Mouse (Mus musculus): ENCODE data around the gene Cit. TPM values are rescaled to one million over a fixed set of nuclear protein-coding genes. Genes with fewer than 3 reads are reported as not detected.

The Cit gene
- polyA plus RNA-seq, 1 experiment from 2014 or later = 15.9 TPM

- Histone ChIP-seq H3K36me3 (ENCODE audit: control insufficient read depth, insufficient read depth, low read length) (peaks cover 59% of the 10 kb centered on the region), H3K27me3 (ENCODE audit: control insufficient read depth, insufficient read depth, low read length) (no peaks in the 10 kb centered on the region), H3K4me2 (ENCODE audit: low read length) (no peak overlapping the region), H3K4me1 (ENCODE audit: control insufficient read depth in 2 of 2, insufficient read depth in 2 of 2, low read length in 2 of 2) (peaks cover 2 to 9% of the 10 kb centered on the region in 2 experiments; a peak in 1 of 4 replicates), H3K9me3 (ENCODE audit: control insufficient read depth, low read length) (no peaks in the 10 kb centered on the region), H3K4me3 (ENCODE audit: control insufficient read depth in 1 of 2, insufficient read depth in 1 of 2, low read depth in 1 of 2, low read length in 2 of 2) (no peak overlapping the region), H3K9ac (ENCODE audit: low read length) (no peak overlapping the region), H3K27ac (replicated peaks in 1 of 2; ENCODE audit: control insufficient read depth in 1 of 2, insufficient read depth in 1 of 2, low read depth in 2 of 2, low read length in 2 of 2) (no peak overlapping the region)
- no peak for ATAC-seq (ENCODE audit: insufficient number of reproducible peaks, insufficient read depth, low FRiP score, low read depth)
- 59% methylated on average over 16 of the region's 16 CpGs for WGBS
Measured at GRCm38 (mm10) chr5:115979134-115979696, 134.1 kb downstream of the Cit start.

GRCm38 (mm10) chr5:115980537-115980936 lies 135.5 kb downstream of the Cit start:
- no peaks in the 10 kb centered on the region for H3K27me3 ChIP-seq (ENCODE audit: control insufficient read depth, insufficient read depth, low read length)
- H3K27ac ChIP-seq (replicated peaks in 1 of 2; ENCODE audit: control insufficient read depth in 1 of 2, insufficient read depth in 1 of 2, low read depth in 2 of 2, low read length in 2 of 2) = no peak overlapping the region
- no peak overlapping the region for H3K9ac ChIP-seq (ENCODE audit: low read length)
- H3K4me2 ChIP-seq (ENCODE audit: low read length) = no peak overlapping the region
- WGBS = 81% methylated on average over 9 of the region's 9 CpGs
- H3K4me3 ChIP-seq (ENCODE audit: control insufficient read depth in 1 of 2, insufficient read depth in 1 of 2, low read depth in 1 of 2, low read length in 2 of 2) = no peak overlapping the region
- peaks cover 2 to 9% of the 10 kb centered on the region in 2 experiments; a peak in 1 of 4 replicates for H3K4me1 ChIP-seq (ENCODE audit: control insufficient read depth in 2 of 2, insufficient read depth in 2 of 2, low read length in 2 of 2)
- H3K36me3 ChIP-seq (ENCODE audit: control insufficient read depth, insufficient read depth, low read length) = peaks cover 52% of the 10 kb centered on the region
- no peaks in the 10 kb centered on the region for H3K9me3 ChIP-seq (ENCODE audit: control insufficient read depth, low read length)
- no peak for ATAC-seq (ENCODE audit: insufficient number of reproducible peaks, insufficient read depth, low FRiP score, low read depth)

- 67% methylated on average over 7 of the region's 7 CpGs for WGBS
- H3K27me3 ChIP-seq (ENCODE audit: control insufficient read depth, insufficient read depth, low read length) = no peaks in the 10 kb centered on the region
- peaks cover 56% of the 10 kb centered on the region for H3K36me3 ChIP-seq (ENCODE audit: control insufficient read depth, insufficient read depth, low read length)
- H3K27ac ChIP-seq (replicated peaks in 1 of 2; ENCODE audit: control insufficient read depth in 1 of 2, insufficient read depth in 1 of 2, low read depth in 2 of 2, low read length in 2 of 2) = no peak overlapping the region
- H3K4me2 ChIP-seq (ENCODE audit: low read length) = no peak overlapping the region
- no peak overlapping the region for H3K9ac ChIP-seq (ENCODE audit: low read length)
- no peaks in the 10 kb centered on the region for H3K9me3 ChIP-seq (ENCODE audit: control insufficient read depth, low read length)
- ATAC-seq (ENCODE audit: insufficient number of reproducible peaks, insufficient read depth, low FRiP score, low read depth) = no peak
- H3K4me3 ChIP-seq (ENCODE audit: control insufficient read depth in 1 of 2, insufficient read depth in 1 of 2, low read depth in 1 of 2, low read length in 2 of 2) = no peak overlapping the region
- peaks cover 0 to 5% of the 10 kb centered on the region in 2 experiments; a peak in 1 of 4 replicates for H3K4me1 ChIP-seq (ENCODE audit: control insufficient read depth in 2 of 2, insufficient read depth in 2 of 2, low read length in 2 of 2)
Measured at GRCm38 (mm10) chr5:115982671-115983373, 137.7 kb downstream of the Cit start.

- Histone ChIP-seq H3K4me3 (ENCODE audit: control insufficient read depth in 1 of 2, insufficient read depth in 1 of 2, low read depth in 1 of 2, low read length in 2 of 2) (no peak overlapping the region), H3K9ac (ENCODE audit: low read length) (no peak overlapping the region), H3K4me2 (ENCODE audit: low read length) (no peak overlapping the region), H3K36me3 (ENCODE audit: control insufficient read depth, insufficient read depth, low read length) (peaks cover 67% of the 10 kb centered on the region), H3K27ac (replicated peaks in 1 of 2; ENCODE audit: control insufficient read depth in 1 of 2, insufficient read depth in 1 of 2, low read depth in 2 of 2, low read length in 2 of 2) (no peak overlapping the region), H3K4me1 (ENCODE audit: control insufficient read depth in 2 of 2, insufficient read depth in 2 of 2, low read length in 2 of 2) (no peaks in the 10 kb centered on the region; a peak in 1 of 4 replicates), H3K27me3 (ENCODE audit: control insufficient read depth, insufficient read depth, low read length) (no peaks in the 10 kb centered on the region), H3K9me3 (ENCODE audit: control insufficient read depth, low read length) (no peaks in the 10 kb centered on the region)
- ATAC-seq (ENCODE audit: insufficient number of reproducible peaks, insufficient read depth, low FRiP score, low read depth) = no peak
- 94% methylated on average over 6 of the region's 6 CpGs for WGBS
Measured at GRCm38 (mm10) chr5:115984392-115984791, 139.3 kb downstream of the Cit start.

GRCm38 (mm10) chr5:115985101-115985500 lies 140.0 kb downstream of the Cit start:
- H3K36me3 ChIP-seq (ENCODE audit: control insufficient read depth, insufficient read depth, low read length) = peaks cover 69% of the 10 kb centered on the region
- no peaks in the 10 kb centered on the region; a peak in 1 of 4 replicates for H3K4me1 ChIP-seq (ENCODE audit: control insufficient read depth in 2 of 2, insufficient read depth in 2 of 2, low read length in 2 of 2)
- no peak for ATAC-seq (ENCODE audit: insufficient number of reproducible peaks, insufficient read depth, low FRiP score, low read depth)
- H3K9ac ChIP-seq (ENCODE audit: low read length) = no peak overlapping the region
- H3K9me3 ChIP-seq (ENCODE audit: control insufficient read depth, low read length) = no peaks in the 10 kb centered on the region
- H3K4me3 ChIP-seq (ENCODE audit: control insufficient read depth in 1 of 2, insufficient read depth in 1 of 2, low read depth in 1 of 2, low read length in 2 of 2) = no peak overlapping the region
- no peaks in the 10 kb centered on the region for H3K27me3 ChIP-seq (ENCODE audit: control insufficient read depth, insufficient read depth, low read length)
- no peak overlapping the region for H3K4me2 ChIP-seq (ENCODE audit: low read length)
- WGBS = 96% methylated on average over 11 of the region's 11 CpGs
- no peak overlapping the region for H3K27ac ChIP-seq (replicated peaks in 1 of 2; ENCODE audit: control insufficient read depth in 1 of 2, insufficient read depth in 1 of 2, low read depth in 2 of 2, low read length in 2 of 2)

GRCm38 (mm10) chr5:115987284-115987683 lies 142.2 kb downstream of the Cit start:
- Histone ChIP-seq H3K4me1 (ENCODE audit: control insufficient read depth in 2 of 2, insufficient read depth in 2 of 2, low read length in 2 of 2) (no peaks in the 10 kb centered on the region; a peak in 1 of 4 replicates), H3K27me3 (ENCODE audit: control insufficient read depth, insufficient read depth, low read length) (no peaks in the 10 kb centered on the region), H3K9me3 (ENCODE audit: control insufficient read depth, low read length) (peaks cover 13% of the 10 kb centered on the region), H3K9ac (ENCODE audit: low read length) (no peak overlapping the region), H3K27ac (replicated peaks in 1 of 2; ENCODE audit: control insufficient read depth in 1 of 2, insufficient read depth in 1 of 2, low read depth in 2 of 2, low read length in 2 of 2) (no peak overlapping the region), H3K4me3 (ENCODE audit: control insufficient read depth in 1 of 2, insufficient read depth in 1 of 2, low read depth in 1 of 2, low read length in 2 of 2) (no peak overlapping the region), H3K4me2 (ENCODE audit: low read length) (no peak overlapping the region), H3K36me3 (ENCODE audit: control insufficient read depth, insufficient read depth, low read length) (peaks cover 67% of the 10 kb centered on the region)
- WGBS = 87% methylated on average over 12 of the region's 12 CpGs
- ATAC-seq (ENCODE audit: insufficient number of reproducible peaks, insufficient read depth, low FRiP score, low read depth) = no peak

- ATAC-seq (ENCODE audit: insufficient number of reproducible peaks, insufficient read depth, low FRiP score, low read depth) = no peak
- Histone ChIP-seq H3K27ac (replicated peaks in 1 of 2; ENCODE audit: control insufficient read depth in 1 of 2, insufficient read depth in 1 of 2, low read depth in 2 of 2, low read length in 2 of 2) (no peak overlapping the region), H3K27me3 (ENCODE audit: control insufficient read depth, insufficient read depth, low read length) (no peaks in the 10 kb centered on the region), H3K4me3 (ENCODE audit: control insufficient read depth in 1 of 2, insufficient read depth in 1 of 2, low read depth in 1 of 2, low read length in 2 of 2) (no peak overlapping the region), H3K36me3 (ENCODE audit: control insufficient read depth, insufficient read depth, low read length) (peaks cover 76% of the 10 kb centered on the region), H3K9ac (ENCODE audit: low read length) (no peak overlapping the region), H3K4me2 (ENCODE audit: low read length) (no peak overlapping the region), H3K9me3 (ENCODE audit: control insufficient read depth, low read length) (peaks cover 13% of the 10 kb centered on the region), H3K4me1 (ENCODE audit: control insufficient read depth in 2 of 2, insufficient read depth in 2 of 2, low read length in 2 of 2) (no peaks in the 10 kb centered on the region)
- WGBS = 97% methylated on average over 11 of the region's 11 CpGs
Measured at GRCm38 (mm10) chr5:115991717-115992116, 146.6 kb downstream of the Cit start.
